Mouse (Mus musculus) olfactory bulb, adult 2 months (tissue): ENCODE measurements around the gene Pabpc4.

Experiments used
- CTCF ChIP-seq: fragments of 200-500 bp; IDR thresholded peaks from 2 replicates; pipeline ENCODE4 v1.5.1; 2012; ENCODE audit warnings: low read depth, mild to moderate bottlenecking, low read length, moderate library complexity; ENCODE audit not compliant: insufficient read depth
- POLR2A ChIP-seq: fragments of 200-500 bp; IDR thresholded peaks from 2 replicates; pipeline ENCODE4 v1.6.1; 2012; ENCODE audit warnings: mild to moderate bottlenecking, low read depth, low read length, moderate library complexity; ENCODE audit not compliant: insufficient read depth

DNA sequence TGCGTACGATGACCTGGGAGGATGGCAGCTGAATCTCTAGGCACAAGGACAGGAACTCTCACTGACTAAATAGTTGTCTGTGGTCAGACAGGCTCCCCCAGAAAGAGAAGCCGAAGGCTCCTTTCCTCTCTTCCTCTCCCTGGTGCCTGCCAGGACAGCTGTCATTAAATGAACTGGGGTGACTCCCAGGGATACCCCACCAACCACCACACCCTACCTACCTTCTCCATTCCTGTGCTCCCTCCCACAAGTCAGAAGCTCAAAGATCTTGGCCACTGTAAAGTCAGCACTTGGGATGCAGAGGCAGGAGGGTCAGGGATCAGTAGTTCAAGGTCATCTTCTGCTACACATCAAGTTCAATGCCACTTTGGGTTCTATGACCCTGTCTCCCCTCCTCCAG lies 29.3 kb upstream of the Pabpc4 start:
- TF ChIP-seq CTCF (no peak), POLR2A (no peak)
